Mouse (Mus musculus): ENCODE measurements around the gene Runx1. TPM values are rescaled to one million over a fixed set of nuclear protein-coding genes. Genes with fewer than 3 reads are reported as not detected.
A peak's percentile ranks its signal among the peaks of the same experiment; 100 is the strongest.

Runx1 gene
- total RNA-seq, 2 experiments from 2014 or later = 121 to 155 TPM

GRCm38 (mm10) chr16:92828308-92828862 lies 2.4 kb upstream of the Runx1 start:
- no peak for ATAC-seq (replicated peaks; ENCODE audit: low FRiP score, poor library complexity, severe bottlenecking)

GRCm38 (mm10) chr16:92827663-92828307 lies 1.8 kb upstream of the Runx1 start:
- no peak for ATAC-seq (replicated peaks; ENCODE audit: low FRiP score, poor library complexity, severe bottlenecking)

DNA sequence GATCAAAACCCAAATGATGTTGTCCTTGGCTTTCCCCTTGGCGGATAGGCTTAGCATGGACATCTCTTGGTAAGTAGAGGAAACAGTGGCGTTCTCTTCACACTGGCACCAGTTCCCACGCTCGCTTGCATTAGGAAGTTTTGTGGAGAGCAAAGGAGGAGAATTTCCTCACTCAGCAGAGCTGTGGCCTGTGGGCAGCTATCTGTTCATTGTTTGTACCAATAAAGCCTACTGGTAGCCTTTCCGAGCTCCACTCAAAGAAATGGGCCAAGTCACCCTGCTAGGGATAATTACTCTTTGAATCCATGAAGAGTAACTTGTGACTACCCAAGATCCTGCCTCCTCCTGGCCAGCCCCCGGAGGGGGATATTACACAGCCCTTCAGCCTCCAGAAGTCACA lies 734 bp upstream of the Runx1 start:
- ATAC-seq (replicated peaks; ENCODE audit: low FRiP score, poor library complexity, severe bottlenecking) = no peak

DNA sequence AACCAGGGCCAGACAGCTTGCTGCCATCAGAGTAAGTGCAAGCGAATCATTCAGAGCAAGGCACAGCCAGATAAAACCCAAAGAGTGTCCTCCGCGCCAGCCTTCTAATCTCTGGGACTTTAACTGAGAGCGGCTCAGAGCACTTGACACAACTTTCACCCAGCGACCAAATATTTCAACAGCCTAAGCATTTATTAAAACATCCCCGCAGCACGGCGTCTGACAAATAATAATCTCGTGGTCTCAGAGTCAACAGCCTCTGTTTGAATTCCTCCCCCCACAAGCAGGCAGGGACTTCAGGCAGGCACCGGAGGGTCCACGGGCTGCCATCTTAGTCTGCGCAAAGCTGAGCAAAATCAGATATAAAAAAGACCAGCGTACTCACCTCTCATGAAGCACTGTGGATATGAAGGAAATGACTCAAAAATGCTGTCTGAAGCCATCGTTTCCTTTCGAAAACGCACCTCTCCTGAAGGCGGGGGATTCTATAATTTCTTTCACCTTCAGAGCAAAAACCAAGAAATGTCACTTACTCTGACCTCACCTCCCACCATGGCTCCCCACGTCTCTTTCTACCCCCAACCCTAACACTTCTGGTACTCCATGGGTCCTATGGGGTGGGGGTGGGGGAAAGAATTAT lies 625 bp downstream of the Runx1 start:
- peak; percentile 60 for ATAC-seq (replicated peaks; ENCODE audit: low FRiP score, poor library complexity, severe bottlenecking)

GRCm38 (mm10) chr16:92824723-92825203 lies 1.2 kb downstream of the Runx1 start:
- peak; percentile 10; the same call in 1 of the 2 replicates for ATAC-seq (replicated peaks; ENCODE audit: low FRiP score, poor library complexity, severe bottlenecking)

DNA sequence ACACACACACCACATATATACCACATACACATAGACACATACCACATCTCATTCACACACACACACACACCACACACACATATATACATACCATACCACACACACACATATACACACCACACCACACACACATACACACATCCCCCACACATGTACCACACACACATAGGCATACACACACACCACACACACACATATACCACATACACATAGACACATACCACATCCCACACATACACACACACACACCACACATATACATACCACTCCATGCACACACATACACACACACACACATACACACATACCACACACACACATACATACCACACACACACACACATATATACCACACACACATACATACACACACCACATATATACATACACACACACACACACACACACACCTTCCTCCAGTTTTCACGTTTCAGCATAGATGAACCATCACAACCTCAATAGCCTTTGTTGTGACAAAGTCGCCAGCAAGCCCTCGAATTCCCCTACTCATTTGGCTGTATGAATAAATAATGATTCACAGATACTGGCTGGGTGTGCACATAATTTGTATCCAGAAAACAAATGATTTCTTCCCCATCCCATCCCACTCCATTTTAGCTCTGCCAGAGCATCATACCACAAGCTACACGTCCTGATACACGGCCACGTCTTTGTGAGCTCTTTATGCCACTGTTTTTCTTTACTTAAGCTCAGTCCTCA lies 1.8 kb downstream of the Runx1 start:
- no peak for ATAC-seq (replicated peaks; ENCODE audit: low FRiP score, poor library complexity, severe bottlenecking)

DNA sequence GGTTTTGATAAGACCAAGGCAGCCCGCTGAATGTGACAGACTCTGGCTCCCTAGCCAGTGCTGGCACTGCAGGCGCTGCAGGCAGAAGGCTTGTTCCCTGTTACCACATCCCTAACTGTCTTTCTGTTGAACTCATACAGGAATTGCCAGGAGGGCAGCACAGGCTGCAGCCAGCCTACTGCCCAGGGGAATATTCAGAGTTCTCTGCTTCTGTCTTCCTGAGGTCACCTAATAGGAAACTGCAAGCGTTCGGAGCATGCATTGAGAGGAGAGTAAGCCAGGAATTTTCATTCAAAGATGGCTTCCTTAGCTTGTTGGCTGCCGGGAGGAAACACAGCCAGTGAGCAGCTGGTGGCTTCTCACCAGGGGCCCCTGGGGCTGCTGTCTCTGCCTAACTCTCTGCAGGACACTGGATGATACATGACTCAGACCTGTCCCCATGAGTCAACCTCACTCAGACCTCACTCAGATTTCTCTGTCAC lies 2.5 kb downstream of the Runx1 start:
- ATAC-seq (replicated peaks; ENCODE audit: low FRiP score, poor library complexity, severe bottlenecking) = no peak

DNA sequence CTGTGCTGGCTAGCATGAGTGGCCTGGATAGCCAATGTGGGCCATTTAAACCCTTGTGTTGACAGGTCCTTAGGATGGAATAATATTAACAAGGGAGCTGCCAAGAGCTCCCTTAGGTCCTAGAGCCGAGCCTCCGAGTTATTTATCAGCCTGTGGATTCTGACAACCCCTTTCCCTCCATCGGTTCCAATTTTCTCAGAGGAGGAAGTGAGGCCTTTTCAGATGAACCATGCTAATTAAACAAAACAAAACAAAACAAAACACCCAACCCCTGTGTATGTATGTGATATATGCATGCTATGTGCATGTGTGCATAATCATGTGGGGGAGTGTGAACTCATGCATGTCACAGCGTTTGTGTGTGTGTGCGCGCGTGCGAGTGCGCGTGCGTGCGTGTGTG lies 3.3 kb downstream of the Runx1 start:
- no peak for ATAC-seq (replicated peaks; ENCODE audit: low FRiP score, poor library complexity, severe bottlenecking)

DNA sequence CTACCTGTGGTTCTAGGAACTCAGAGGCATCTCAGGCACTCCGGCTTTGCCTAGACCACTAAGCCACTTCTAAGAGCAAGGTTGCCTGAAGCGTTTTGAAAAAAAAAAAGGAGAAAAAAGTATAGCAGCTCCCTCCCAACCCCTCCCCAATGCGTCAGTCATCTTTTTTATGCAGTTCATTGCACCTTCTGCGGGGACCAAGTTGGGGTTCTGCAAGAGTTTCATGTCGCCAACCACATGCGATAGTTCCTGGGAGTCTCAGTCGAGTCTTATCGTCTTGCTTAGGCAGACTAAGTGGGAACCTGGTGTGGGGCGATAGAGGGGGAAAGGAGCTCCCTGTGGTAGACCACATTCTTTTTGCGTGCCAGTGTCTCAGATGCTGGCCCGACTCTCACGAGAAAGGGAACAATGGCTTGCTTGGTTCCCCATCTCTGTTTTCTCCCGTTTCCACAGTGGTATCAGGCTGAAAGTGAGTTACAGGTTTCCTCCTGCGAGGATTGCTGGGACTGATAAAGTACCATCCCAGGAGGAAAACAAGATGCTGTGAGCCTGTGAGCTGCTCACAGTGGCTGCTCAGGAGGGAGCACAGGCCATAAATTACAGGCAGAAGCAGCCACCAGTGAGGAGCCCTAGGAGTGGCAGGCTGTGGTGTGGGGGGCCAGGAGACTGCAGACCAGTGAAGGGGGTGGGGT lies 3.9 kb downstream of the Runx1 start:
- ATAC-seq (replicated peaks; ENCODE audit: low FRiP score, poor library complexity, severe bottlenecking) = peak; percentile 47

- no peak for ATAC-seq (replicated peaks; ENCODE audit: low FRiP score, poor library complexity, severe bottlenecking)
Measured at GRCm38 (mm10) chr16:92821596-92821937, 4.4 kb downstream of the Runx1 start.

DNA sequence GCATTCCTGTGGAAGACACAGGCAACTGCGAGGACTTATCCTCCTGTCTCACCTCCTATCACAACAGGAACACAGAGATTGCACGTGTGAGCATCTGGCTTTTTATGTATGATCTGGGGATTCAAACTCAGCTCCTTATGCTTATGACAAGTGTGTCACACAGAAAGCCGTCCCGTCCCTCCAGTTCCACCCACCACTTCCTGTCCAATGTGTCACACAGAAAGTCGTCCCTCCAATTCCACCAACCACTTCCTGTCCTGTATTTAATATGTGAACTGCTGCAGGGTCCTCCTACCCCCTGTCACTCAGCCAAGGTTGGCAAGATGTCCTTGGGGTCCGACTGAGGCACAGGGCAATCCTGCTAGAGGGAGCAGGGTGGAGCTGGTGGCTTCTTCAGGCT lies 5.5 kb downstream of the Runx1 start:
- no peak for ATAC-seq (replicated peaks; ENCODE audit: low FRiP score, poor library complexity, severe bottlenecking)

DNA sequence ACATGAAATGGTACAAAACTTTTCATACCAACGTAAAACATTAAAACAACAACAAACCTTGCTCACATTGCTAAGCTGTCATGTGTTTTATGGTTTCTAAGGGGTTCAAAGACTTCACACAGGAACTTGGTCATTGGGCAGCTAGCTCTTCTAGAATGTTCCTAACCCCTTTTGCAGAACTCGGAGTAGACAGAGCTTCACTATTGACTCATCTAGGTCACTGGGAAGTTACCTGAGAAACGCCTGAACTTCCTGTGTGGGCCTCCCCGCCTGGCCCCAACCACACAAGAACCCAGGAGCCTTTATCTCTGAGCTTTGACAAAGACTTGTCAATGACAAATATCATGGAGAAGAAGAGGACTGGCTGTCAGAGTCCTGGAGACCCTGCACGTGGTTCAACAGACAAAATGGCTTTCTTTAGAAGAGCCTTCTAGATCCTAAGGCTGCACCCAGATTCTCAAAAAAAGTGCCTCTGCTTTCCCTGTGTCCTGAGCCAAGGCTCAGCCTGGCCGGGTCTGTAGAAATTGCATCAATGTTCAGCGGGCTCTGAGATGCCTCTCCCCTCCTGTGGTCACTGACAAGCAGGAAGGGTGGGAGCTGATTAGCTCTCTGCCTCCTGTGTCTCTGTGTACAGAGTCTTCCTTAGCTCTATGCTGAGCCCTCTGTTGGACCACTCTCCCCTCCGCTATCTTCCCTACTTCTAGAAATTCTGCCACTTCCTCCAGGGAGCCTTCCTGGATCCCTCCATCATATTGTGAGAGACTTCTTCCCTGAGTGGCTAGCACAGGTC lies 7.3 kb downstream of the Runx1 start:
- peak; percentile 21; the same call in 1 of the 2 replicates for ATAC-seq (replicated peaks; ENCODE audit: low FRiP score, poor library complexity, severe bottlenecking)

DNA sequence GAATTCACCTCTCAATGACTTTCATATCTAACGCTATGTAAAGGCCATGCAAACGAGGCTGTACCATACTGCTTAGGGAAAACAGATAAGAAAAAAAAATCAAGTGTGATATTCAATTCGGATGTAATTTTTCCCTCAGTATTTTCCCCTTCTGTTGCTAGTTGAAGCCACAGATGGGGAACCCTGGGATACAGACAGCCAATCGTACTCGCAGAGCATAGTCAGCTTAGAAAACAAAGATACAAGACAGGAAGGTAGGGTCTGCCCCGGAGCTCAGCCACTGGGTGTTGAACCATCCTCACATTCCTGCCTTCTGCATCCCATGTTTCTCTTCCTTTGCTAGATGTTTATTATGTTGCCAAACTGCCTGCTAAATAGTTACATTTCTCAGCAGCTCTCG lies 9.9 kb downstream of the Runx1 start:
- ATAC-seq (replicated peaks; ENCODE audit: low FRiP score, poor library complexity, severe bottlenecking) = no peak

DNA sequence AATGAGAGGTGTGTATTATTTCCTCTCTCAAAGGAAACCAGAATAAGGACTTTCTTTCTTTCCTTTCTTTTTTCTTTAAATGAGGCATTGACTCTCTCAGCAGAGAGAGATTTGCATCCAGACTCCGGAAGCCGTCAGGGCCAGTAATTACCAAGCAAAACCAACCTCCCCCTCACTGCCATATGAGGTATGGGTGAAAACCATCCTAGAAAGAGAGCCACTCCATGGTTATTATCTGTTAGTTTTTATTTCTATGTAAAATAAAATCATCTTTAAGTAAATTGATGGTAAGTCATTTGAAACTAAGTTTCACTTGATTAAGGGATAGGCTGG lies 10.8 kb downstream of the Runx1 start:
- ATAC-seq (replicated peaks; ENCODE audit: low FRiP score, poor library complexity, severe bottlenecking) = no peak

DNA sequence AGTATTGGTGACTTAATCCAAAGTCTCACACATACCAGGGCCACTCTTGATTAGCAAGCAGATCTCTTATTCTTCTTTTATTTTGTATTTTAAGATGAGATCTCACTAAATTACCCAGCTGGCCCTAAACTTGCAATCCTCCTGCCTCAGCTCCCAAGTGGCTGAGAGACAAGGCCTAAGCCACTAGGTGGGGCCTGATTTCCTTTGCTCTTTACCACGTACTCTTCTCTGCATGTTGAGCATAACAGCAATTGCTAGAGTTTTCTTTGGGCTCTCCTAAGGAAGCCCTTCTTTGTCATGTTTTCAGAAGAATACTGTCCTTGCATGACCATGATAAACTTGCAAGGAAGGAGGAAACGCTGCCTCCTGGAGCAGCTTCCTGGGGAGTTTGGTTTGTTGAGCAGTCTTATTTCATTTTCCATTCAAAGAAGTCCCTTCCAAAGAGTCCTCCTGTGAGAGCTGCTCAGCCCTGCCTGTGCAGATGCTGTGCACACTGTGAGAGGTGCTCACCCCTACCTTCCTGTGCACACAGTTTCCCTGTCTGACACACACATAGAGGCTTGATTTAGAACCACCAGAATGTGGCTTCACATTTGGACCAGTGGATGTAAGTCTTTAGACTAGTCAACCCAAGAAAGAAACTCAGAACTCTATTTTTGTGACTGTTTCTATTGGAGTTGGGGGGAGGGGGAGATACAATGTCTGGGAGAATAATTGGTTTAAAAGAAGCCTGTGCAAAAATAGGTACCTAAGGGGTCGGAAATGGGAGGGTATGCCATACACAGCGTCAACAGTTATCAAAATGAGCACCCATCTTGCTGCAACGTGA lies 11.4 kb downstream of the Runx1 start:
- ATAC-seq (replicated peaks; ENCODE audit: low FRiP score, poor library complexity, severe bottlenecking) = no peak

DNA sequence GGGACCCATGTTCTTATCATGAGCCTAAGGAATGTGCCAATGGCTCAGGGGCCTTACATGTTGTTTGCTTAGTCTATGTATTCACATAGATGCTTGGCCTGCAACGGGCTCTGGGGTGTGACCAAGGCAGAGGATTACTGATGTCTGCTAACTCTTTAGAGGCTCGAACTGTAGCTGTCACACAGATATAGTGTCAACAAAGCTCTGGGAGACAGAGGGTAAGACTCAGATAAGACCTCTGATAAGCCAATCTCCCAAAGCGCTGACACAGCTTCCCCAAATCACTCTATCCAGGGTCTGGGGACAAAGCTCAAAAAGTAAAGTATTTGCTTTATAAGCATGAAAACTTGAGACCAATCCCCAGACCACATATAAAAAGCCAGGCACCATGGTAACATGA lies 13.5 kb downstream of the Runx1 start:
- no peak for ATAC-seq (replicated peaks; ENCODE audit: low FRiP score, poor library complexity, severe bottlenecking)

DNA sequence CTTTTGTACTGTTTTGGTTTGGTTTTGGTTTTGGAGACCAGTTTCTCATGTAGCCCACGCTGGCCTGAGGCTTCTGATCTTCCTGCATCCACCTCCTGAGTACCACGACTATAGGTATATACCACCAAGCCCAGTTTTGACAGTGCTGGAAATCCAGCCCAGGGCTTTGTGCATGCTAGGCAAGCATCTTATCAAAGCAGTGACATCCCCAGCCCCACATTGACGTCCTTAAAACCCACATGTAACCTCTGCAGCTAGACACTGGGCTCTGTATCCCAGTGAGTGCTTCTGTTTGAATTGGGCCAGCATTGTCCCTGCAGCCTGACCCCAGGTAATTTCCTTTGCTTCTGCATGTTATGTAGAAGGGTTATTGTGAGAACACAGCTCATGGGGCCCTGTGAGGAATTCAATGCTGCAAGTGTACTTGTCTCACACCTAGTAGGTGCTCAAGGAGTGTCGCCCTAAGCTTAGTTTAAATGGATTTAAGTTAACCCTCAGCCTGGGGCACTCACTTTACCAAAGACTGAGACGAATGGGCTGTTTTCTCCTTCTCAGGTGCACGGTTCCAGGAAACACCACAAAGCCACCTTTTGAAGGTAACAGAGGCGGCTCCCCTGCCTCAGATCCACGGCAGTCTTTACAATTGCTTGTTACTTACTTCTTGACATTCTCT lies 15.2 kb downstream of the Runx1 start:
- ATAC-seq (replicated peaks; ENCODE audit: low FRiP score, poor library complexity, severe bottlenecking) = no peak

GRCm38 (mm10) chr16:92807772-92808171 lies 18.2 kb downstream of the Runx1 start:
- no peak for ATAC-seq (replicated peaks; ENCODE audit: low FRiP score, poor library complexity, severe bottlenecking)
